ENCODE assay signal across 15 mouse cellular contexts in genomic region chr9:49386119-49386518, GRCm38 (mm10). TPM values are rescaled to one million over a fixed set of nuclear protein-coding genes. Genes with fewer than 3 reads are reported as not detected.
DNase-seq lines count a peak whose midpoint lies in the region; ATAC-seq and TF ChIP-seq lines count a peak whose summit lies in the region.
"Had no signal": no experiment of that assay in that cellular context is flagged by ENCODE, and none has a peak within 500 bp of the region (broad histone marks: within the 10 kb centered on the region; RNA-seq: fewer than 3 reads in every experiment).

No protein-coding gene starts in this region.

- H3K27ac ChIP-seq in lung, postnatal 0 days (ENCODE audit: low read length) = no peak overlapping the region
- H3K27ac ChIP-seq: macrophage; neural tube, embryonic 13.5 days had no signal

- H3K36me3 ChIP-seq in lung, postnatal 0 days (ENCODE audit: insufficient read depth, low read length) = no peaks in the 10 kb centered on the region
- H3K36me3 ChIP-seq: neural tube, embryonic 13.5 days had no signal

- H3K4me2 ChIP-seq in lung, postnatal 0 days (replicated peaks; ENCODE audit: low read depth, low read length) = no peak overlapping the region
- H3K4me2 ChIP-seq: neural tube, embryonic 13.5 days had no signal

- WGBS in lung, postnatal 0 days = 22% methylated on average over 11 of the region's 11 CpGs

- peak; percentile 16 to 20 for DNase-seq in heart, postnatal 10 days
- no peak for DNase-seq in heart, adult 8-10 months (ENCODE audit: low spot score)
- DNase-seq in Muller cell, postnatal 12 days (ENCODE audit: inconsistent ontology term) = peak; percentile 32
- peak; percentile 33 for DNase-seq in adrenal gland, postnatal 10 days
- DNase-seq in lung, postnatal 0 days (ENCODE audit: low spot score) = peak; percentile 5
- DNase-seq in cerebellum, adult 11-12 months = no peak
- DNase-seq: cerebellum, adult 9-10 months had no signal

- no peaks in the 10 kb centered on the region for H3K9me3 ChIP-seq in lung, postnatal 0 days (ENCODE audit: low read length)
- H3K9me3 ChIP-seq: neural tube, embryonic 13.5 days had no signal

- no peak for ATAC-seq in lung, postnatal 0 days
- no peak for ATAC-seq in megakaryocyte, adult 5-6 weeks (ENCODE audit: poor library complexity, severe bottlenecking)
- ATAC-seq: activated CD4-positive, CD25-positive, alpha-beta regulatory T cell, adult 4 months; intestine, postnatal 0 days had no signal

- H3K4me3 ChIP-seq in lung, postnatal 0 days (ENCODE audit: low read depth, low read length) = no peak overlapping the region
- H3K4me3 ChIP-seq: neural tube, embryonic 13.5 days had no signal

- no peaks in the 10 kb centered on the region for H3K4me1 ChIP-seq in lung, postnatal 0 days (ENCODE audit: insufficient read depth, low read depth, low read length)

- no peak overlapping the region for H3K9ac ChIP-seq in lung, postnatal 0 days (replicated peaks; ENCODE audit: low read depth)
- H3K9ac ChIP-seq: neural tube, embryonic 13.5 days had no signal

- no peaks in the 10 kb centered on the region for H3K27me3 ChIP-seq in lung, postnatal 0 days (replicated peaks; ENCODE audit: insufficient read depth, low read length)
- H3K27me3 ChIP-seq: neural tube, embryonic 13.5 days had no signal

- TF ChIP-seq EP300 in lung, postnatal 0 days (IDR thresholded peaks at IDR 0.05) = no peak

- TF ChIP-seq CTCF in lung, postnatal 0 days (IDR thresholded peaks at IDR 0.05) = no peak

- intact Hi-C loops in heart, postnatal 10 days (cut with DNase I) = loop anchor here (5.0 kb wide), 1 partner anchor 101 kb away; the partner anchor contains the start of gene Ttc12

RNA-seq across cellular contexts. Expression of gene Ankk1, which starts 40.7 kb away (rescaled TPM):
- total RNA-seq in heart, postnatal 10 days (2021) = not detected
- not detected for total RNA-seq in heart, adult 8-10 months (2022)
- total RNA-seq in adrenal gland, postnatal 10 days (2021) = not detected
- polyA plus RNA-seq in lung, postnatal 0 days (2015; fragmentation: Nextera tagmentation; extraction: Ambion mirVana) = 0.11 TPM in 1 of 2 replicates, not detected in the other
- not detected in 2 replicates for total RNA-seq in megakaryocyte, adult 5-6 weeks (2015)
- not detected in 2 replicates for total RNA-seq in megakaryocyte, adult 5-6 weeks (2017)
- total RNA-seq: layer of hippocampus, adult 8-10 months had no signal
- polyA plus RNA-seq: activated CD4-positive, CD25-positive, alpha-beta regulatory T cell, adult 4 months; heart, embryonic 14.5 days; intestine, postnatal 0 days; macrophage; neural tube, embryonic 13.5 days; small intestine, adult 2 months had no signal

RNA-seq across cellular contexts. Expression of gene Drd2, which starts 45.7 kb away (rescaled TPM):
- 1 to 10 TPM in 1 of 2 experiments, under 1 TPM in 1; 0.91 to 1.2 TPM for total RNA-seq in heart, postnatal 10 days (2021)
- total RNA-seq in heart, adult 8-10 months (2022) = 1 to 10 TPM in 1 of 4 experiments, under 1 TPM in 3; 0.57 to 1.4 (median 0.84) TPM
- 1 to 10 TPM; 1.4 to 3.1 TPM for total RNA-seq in adrenal gland, postnatal 10 days (2021)
- 0.24 TPM in 1 of 2 replicates, not detected in the other for polyA plus RNA-seq in lung, postnatal 0 days (2015; fragmentation: Nextera tagmentation; extraction: Ambion mirVana)
- not detected in 2 replicates for total RNA-seq in megakaryocyte, adult 5-6 weeks (2015)
- not detected in 2 replicates for total RNA-seq in megakaryocyte, adult 5-6 weeks (2017)
- polyA plus RNA-seq: activated CD4-positive, CD25-positive, alpha-beta regulatory T cell, adult 4 months; heart, embryonic 14.5 days; intestine, postnatal 0 days; macrophage; small intestine, adult 2 months had no signal

Comparison
In these comparisons a context has a peak if more than half of its experiments do, and no peak if none do; other contexts are left out.
1. DNase-seq: peak in heart, postnatal 10 days (2 of 2), Muller cell, postnatal 12 days (single experiment), adrenal gland, postnatal 10 days (single experiment) and lung, postnatal 0 days (single experiment); none in heart, adult 8-10 months (single experiment) and cerebellum, adult 11-12 months (single experiment).